Mouse (Mus musculus) kidney, embryonic 14.5 days (tissue): ENCODE data around the gene Taok2. TPM values are rescaled to one million over a fixed set of nuclear protein-coding genes. Genes with fewer than 3 reads are reported as not detected.
A peak's percentile ranks its signal among the peaks of the same experiment; 100 is the strongest.

Experiments used
- ATAC-seq: fragments of 200-750 bp; cut with Nextera tagmentation; 2 replicates; pipeline ENCODE4 v1.8.0; 2017; ENCODE audit warnings: moderate number of reproducible peaks, mild to moderate bottlenecking, moderate TSS enrichment, moderate library complexity; ENCODE audit not compliant: low FRiP score, low TSS enrichment
- H3K27ac ChIP-seq: fragments of 300-500 bp; sonication (generic); 2 replicates; pipeline ENCODE4 v1.5.1; 2014; ENCODE audit warnings: low read depth, mild to moderate bottlenecking, low read length, moderate library complexity, mixed read lengths
- H3K27me3 ChIP-seq: fragments of 300-500 bp; sonication (generic); 2 replicates; pipeline ENCODE4 v1.6.1; 2014; ENCODE audit warnings: mild to moderate bottlenecking, low read length; ENCODE audit not compliant: control insufficient read depth, insufficient read depth
- H3K36me3 ChIP-seq: fragments of 300-500 bp; sonication (generic); 2 replicates; pipeline ENCODE4 v1.6.1; 2014; ENCODE audit warnings: low read length, mixed read lengths; ENCODE audit not compliant: control insufficient read depth, insufficient read depth
- H3K4me1 ChIP-seq: fragments of 300-500 bp; sonication (generic); 2 replicates; pipeline ENCODE4 v1.6.1; 2014; ENCODE audit warnings: low read length, mixed read lengths; ENCODE audit not compliant: control insufficient read depth, insufficient read depth
- H3K4me2 ChIP-seq: fragments of 300-500 bp; sonication (generic); replicated peaks from 2 replicates; pipeline ENCODE4 v1.6.1; 2014; ENCODE audit warnings: low read depth, mild to moderate bottlenecking, low read length
- H3K4me3 ChIP-seq: fragments of 300-500 bp; sonication (generic); 2 replicates; pipeline ENCODE4 v1.5.1; 2014; ENCODE audit warnings: mild to moderate bottlenecking, low read length
- H3K9ac ChIP-seq: fragments of 300-500 bp; sonication (generic); 2 replicates; pipeline ENCODE4 v1.6.1; 2014; ENCODE audit warnings: low read depth, mild to moderate bottlenecking, low read length, moderate library complexity
- H3K9me3 ChIP-seq: fragments of 300-500 bp; sonication (generic); 2 replicates; pipeline ENCODE4 v1.6.1; 2016; ENCODE audit warnings: low read length; ENCODE audit not compliant: control insufficient read depth
- WGBS: fragments of 180-500 bp; shearing (Covaris S2); extraction: QIAGEN DNeasy Blood & Tissue Kit; methylation state at CpG from one replicate; pipeline ENCODE4 v1.1.7; 2014; 5-methylcytosine and 5-hydroxymethylcytosine counted together
- polyA plus RNA-seq: library from polyadenylated mRNA; unstranded; fragments of >200 nt; fragmentation: Nextera tagmentation; extraction: Ambion mirVana; gene quantifications from 2 replicates; pipeline ENCODE4 v1.2.1, GENCODE M21; 2014

Gene Taok2
- polyA plus RNA-seq, 1 experiment from 2014 or later = 29.2 TPM

- WGBS = 13% methylated on average over 10 of the region's 10 CpGs
- Histone ChIP-seq H3K36me3 (peaks cover 19% of the 10 kb centered on the region), H3K9me3 (no peaks in the 10 kb centered on the region), H3K4me3 (peak overlapping the region; percentile 60), H3K4me2 (peak overlapping the region; percentile 99), H3K9ac (peak overlapping the region; percentile 70), H3K27me3 (peaks cover 19% of the 10 kb centered on the region; the same call in 1 of the 2 replicates), H3K27ac (no peak overlapping the region), H3K4me1 (peaks cover 19% of the 10 kb centered on the region; the same call in 1 of the 2 replicates)
- ATAC-seq = no peak
Measured at GRCm38 (mm10) chr7:126848794-126849193, 35.7 kb downstream of the Taok2 start.

- Histone ChIP-seq H3K4me2 (peak overlapping the region; percentile 99), H3K27me3 (peaks cover 19% of the 10 kb centered on the region; the same call in 1 of the 2 replicates), H3K9ac (peak overlapping the region; percentile 70), H3K4me3 (peak overlapping the region; percentile 60), H3K4me1 (peaks cover 19% of the 10 kb centered on the region; the same call in 1 of the 2 replicates), H3K27ac (no peak overlapping the region), H3K36me3 (peaks cover 12% of the 10 kb centered on the region), H3K9me3 (no peaks in the 10 kb centered on the region)
- WGBS = under 1% methylated on average over 73 of the region's 74 CpGs
- peak; percentile 40 for ATAC-seq
Measured at GRCm38 (mm10) chr7:126847421-126848398, 36.8 kb downstream of the Taok2 start.

- Histone ChIP-seq H3K4me3 (peak within 1 kb of the TSS; percentile 60), H3K4me1 (peaks cover 19% of the 10 kb centered on the region; the same call in 1 of the 2 replicates), H3K9me3 (no peaks in the 10 kb centered on the region), H3K27ac (no peak within 1 kb of the TSS), H3K9ac (peak within 1 kb of the TSS; percentile 70), H3K4me2 (peak within 1 kb of the TSS; percentile 99), H3K27me3 (peaks cover 19% of the 10 kb centered on the region; the same call in 1 of the 2 replicates), H3K36me3 (peaks cover 5% of the 10 kb centered on the region; the same call in 1 of the 2 replicates)
- WGBS = 29% methylated on average over 4 of the region's 4 CpGs
- ATAC-seq = no peak
Measured at GRCm38 (mm10) chr7:126847116-126847420, 37.4 kb downstream of the Taok2 start, which contains the start of gene Doc2a. Gene Doc2a, plus strand, starts transcription at chr7:126847416.

- no peak overlapping the region for H3K4me3 ChIP-seq
- peaks cover 16% of the 10 kb centered on the region; the same call in 1 of the 2 replicates for H3K4me1 ChIP-seq
- ATAC-seq = no peak
- no peak overlapping the region for H3K27ac ChIP-seq
- peaks cover 19% of the 10 kb centered on the region; the same call in 1 of the 2 replicates for H3K27me3 ChIP-seq
- no peak overlapping the region for H3K9ac ChIP-seq
- 0 out of 2 replicates have a peak, but pooled peaks cover 3% of the 10 kb centered on the region for H3K9me3 ChIP-seq
- H3K4me2 ChIP-seq = no peak overlapping the region
- 91% methylated on average over 2 of the region's 2 CpGs for WGBS
- H3K36me3 ChIP-seq = no peaks in the 10 kb centered on the region
Measured at GRCm38 (mm10) chr7:126845516-126845915, 39.0 kb downstream of the Taok2 start.

- 85% methylated on average over 9 of the region's 9 CpGs for WGBS
- no peak overlapping the region for H3K27ac ChIP-seq
- peaks cover 10% of the 10 kb centered on the region; the same call in 1 of the 2 replicates for H3K4me1 ChIP-seq
- H3K27me3 ChIP-seq = peaks cover 6% of the 10 kb centered on the region; the same call in 1 of the 2 replicates
- ATAC-seq = no peak
- no peak overlapping the region for H3K4me3 ChIP-seq
- H3K4me2 ChIP-seq = no peak overlapping the region
- no peak overlapping the region for H3K9ac ChIP-seq
- no peaks in the 10 kb centered on the region for H3K36me3 ChIP-seq
- H3K9me3 ChIP-seq = 0 out of 2 replicates have a peak, but pooled peaks cover 3% of the 10 kb centered on the region
Measured at GRCm38 (mm10) chr7:126843276-126843675, 41.2 kb downstream of the Taok2 start.

- WGBS = 90% methylated on average over 1 of the region's 1 CpGs
Measured at GRCm38 (mm10) chr7:126833294-126833693, 51.2 kb downstream of the Taok2 start.

GRCm38 (mm10) chr7:126832036-126832598 lies 52.4 kb downstream of the Taok2 start:
- no peaks in the 10 kb centered on the region for H3K36me3 ChIP-seq
- H3K9ac ChIP-seq = peak overlapping the region; percentile 52
- H3K4me3 ChIP-seq = peak overlapping the region; percentile 24
- H3K27ac ChIP-seq = no peak overlapping the region
- H3K27me3 ChIP-seq = 0 out of 2 replicates have a peak, but pooled peaks cover 4% of the 10 kb centered on the region
- no peaks in the 10 kb centered on the region for H3K9me3 ChIP-seq
- H3K4me2 ChIP-seq = peak overlapping the region; percentile 50
- ATAC-seq = peak; percentile 89
- 1% methylated on average over 21 of the region's 21 CpGs for WGBS
- 0 out of 2 replicates have a peak, but pooled peaks cover 5% of the 10 kb centered on the region for H3K4me1 ChIP-seq

More at GRCm38 (mm10) chr7:126833294-126833693, 51.2 kb downstream of the Taok2 start:
- H3K9me3 ChIP-seq = no peaks in the 10 kb centered on the region
- no peak overlapping the region for H3K4me2 ChIP-seq
- H3K4me3 ChIP-seq = no peak overlapping the region
- H3K4me1 ChIP-seq = 0 out of 2 replicates have a peak, but pooled peaks cover 5% of the 10 kb centered on the region
- no peak overlapping the region for H3K27ac ChIP-seq
- H3K36me3 ChIP-seq = no peaks in the 10 kb centered on the region
- no peak overlapping the region for H3K9ac ChIP-seq
- ATAC-seq = no peak
- H3K27me3 ChIP-seq = 0 out of 2 replicates have a peak, but pooled peaks cover 4% of the 10 kb centered on the region

- Histone ChIP-seq H3K27me3 (0 out of 2 replicates have a peak, but pooled peaks cover 4% of the 10 kb centered on the region), H3K9me3 (no peaks in the 10 kb centered on the region), H3K36me3 (no peaks in the 10 kb centered on the region), H3K4me2 (peak within 1 kb of the TSS; percentile 50), H3K4me1 (0 out of 2 replicates have a peak, but pooled peaks cover 5% of the 10 kb centered on the region), H3K9ac (peak within 1 kb of the TSS; percentile 52), H3K4me3 (peak within 1 kb of the TSS; percentile 24), H3K27ac (no peak within 1 kb of the TSS)
- ATAC-seq = no peak
- 66% methylated on average over 5 of the region's 5 CpGs for WGBS
Measured at GRCm38 (mm10) chr7:126831539-126831938, 53.0 kb downstream of the Taok2 start, which contains the start of gene 4930451I11Rik. Gene 4930451I11Rik, minus strand, starts transcription at chr7:126831639.
